Mouse (Mus musculus) small intestine, adult 2 months (tissue): Measurements from ENCODE around the gene Gnao1.

Experiments
- CTCF ChIP-seq: fragments of 200-500 bp; IDR thresholded peaks from 2 replicates; pipeline ENCODE4 v1.5.1; 2012; ENCODE audit warnings: low read depth, mild to moderate bottlenecking, control low read depth, inconsistent platforms, low read length, moderate library complexity, mixed read lengths; ENCODE audit not compliant: insufficient replicate concordance, insufficient read length; ENCODE audit errors: extremely low read depth
- POLR2A ChIP-seq: fragments of 200-500 bp; IDR thresholded peaks from 2 replicates; pipeline ENCODE4 v1.6.1; 2012; ENCODE audit warnings: low read depth, mild to moderate bottlenecking, control low read depth, inconsistent platforms, low read length, moderate library complexity

DNA sequence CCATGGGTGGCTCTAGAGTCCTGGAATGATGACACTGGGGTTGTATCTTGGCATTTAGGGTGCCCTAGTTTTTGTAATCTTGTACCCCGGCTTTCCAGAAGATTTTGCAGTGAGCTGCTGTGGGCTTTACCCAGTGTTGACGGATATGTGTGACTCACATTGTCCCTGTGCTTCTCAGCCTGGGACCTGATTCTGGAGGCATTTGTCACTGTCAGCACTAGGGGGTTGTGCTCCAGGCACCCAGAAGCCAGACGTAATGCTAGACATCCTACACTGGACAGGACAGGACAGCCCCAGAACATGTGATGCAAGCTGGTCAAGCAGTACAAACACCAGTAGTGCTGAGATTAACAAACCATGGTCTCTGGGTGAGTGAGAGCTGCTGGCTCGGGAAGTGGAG lies 136.0 kb downstream of the Gnao1 start:
- TF ChIP-seq POLR2A: no peak
- TF ChIP-seq CTCF: no peak
